Mouse (Mus musculus): Measurements from ENCODE around the gene Upk1b. TPM values are rescaled to one million over a fixed set of nuclear protein-coding genes. Genes with fewer than 3 reads are reported as not detected.
A peak's percentile ranks its signal among the peaks of the same experiment; 100 is the strongest.
"Not testable (repeated sequence)": the region's sequence is repeated elsewhere in the genome, so short reads cannot be mapped to it uniquely, and the experiment has no call there.

Gene Upk1b
- polyA plus RNA-seq (2015; fragmentation: Nextera tagmentation; extraction: Ambion mirVana) = 127 and 130 TPM in 2 replicates

DNA sequence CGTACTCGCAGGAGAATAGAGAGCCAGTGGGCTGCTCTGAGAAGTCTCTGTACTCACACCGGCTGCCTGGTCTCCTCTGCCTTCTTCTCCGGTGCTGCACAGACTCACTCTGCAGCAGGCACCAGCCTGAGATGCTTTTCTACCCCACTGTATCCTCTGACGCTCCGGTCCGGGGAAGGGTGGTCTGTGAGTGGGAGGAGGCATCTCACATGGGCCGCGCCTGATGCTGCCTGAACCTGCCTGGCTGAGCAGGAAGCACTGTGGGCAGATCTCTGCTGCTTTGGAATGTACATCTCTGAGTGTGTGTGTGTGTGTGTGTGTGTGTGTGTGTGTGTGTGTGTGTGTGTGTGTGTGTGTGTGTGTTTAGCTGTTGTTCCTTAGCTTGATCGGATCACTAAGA, at the start of gene Upk1b:
Gene Upk1b, minus strand, starts transcription at position 238 of the 400 bp plus-strand sequence.
- no peaks in the 10 kb centered on the region for H3K27me3 ChIP-seq

GRCm38 (mm10) chr16:38828649-38829048, 28.5 kb upstream of the Upk1b start, which contains the start of gene 4930435E12Rik:
TSS of gene 4930435E12Rik (minus strand) at chr16:38828749.
- H3K4me3 ChIP-seq = no peak within 1 kb of the TSS

More for the DNA sequence above, at the start of gene Upk1b:
- no peak for ATAC-seq (ENCODE audit: insufficient number of reproducible peaks, low FRiP score, low TSS enrichment, low read depth)
- Histone ChIP-seq H3K27ac (no peak within 1 kb of the TSS), H3K9ac (no peak within 1 kb of the TSS), H3K4me2 (no peak within 1 kb of the TSS), H3K4me1 (peaks cover 2% of the 10 kb centered on the region; the same call in 1 of the 2 replicates), H3K36me3 (no peaks in the 10 kb centered on the region), H3K9me3 (no peaks in the 10 kb centered on the region), H3K4me3 (no peak within 1 kb of the TSS)
- 27% methylated on average over 10 of the region's 10 CpGs for WGBS

GRCm38 (mm10) chr16:38812521-38812920, 12.4 kb upstream of the Upk1b start:
- no peak overlapping the region for H3K27ac ChIP-seq
- 32% methylated on average over 8 of the region's 8 CpGs for WGBS
- H3K4me1 ChIP-seq = peaks cover 5% of the 10 kb centered on the region; the same call in 1 of the 2 replicates
- no peaks in the 10 kb centered on the region for H3K9me3 ChIP-seq
- no peak overlapping the region for H3K4me3 ChIP-seq
- H3K4me2 ChIP-seq = no peak overlapping the region
- H3K36me3 ChIP-seq = no peaks in the 10 kb centered on the region
- no peaks in the 10 kb centered on the region for H3K27me3 ChIP-seq
- ATAC-seq (ENCODE audit: insufficient number of reproducible peaks, low FRiP score, low TSS enrichment, low read depth) = no peak
- H3K9ac ChIP-seq = no peak overlapping the region

More at GRCm38 (mm10) chr16:38828649-38829048, 28.5 kb upstream of the Upk1b start, which contains the start of gene 4930435E12Rik:
- Histone ChIP-seq H3K36me3 (no peaks in the 10 kb centered on the region), H3K4me1 (no peaks in the 10 kb centered on the region), H3K27me3 (no peaks in the 10 kb centered on the region), H3K9ac (no peak within 1 kb of the TSS), H3K9me3 (no peaks in the 10 kb centered on the region), H3K27ac (no peak within 1 kb of the TSS), H3K4me2 (no peak within 1 kb of the TSS)
- ATAC-seq (ENCODE audit: insufficient number of reproducible peaks, low FRiP score, low TSS enrichment, low read depth) = no peak
- WGBS = 91% methylated on average over 3 of the region's 3 CpGs

DNA sequence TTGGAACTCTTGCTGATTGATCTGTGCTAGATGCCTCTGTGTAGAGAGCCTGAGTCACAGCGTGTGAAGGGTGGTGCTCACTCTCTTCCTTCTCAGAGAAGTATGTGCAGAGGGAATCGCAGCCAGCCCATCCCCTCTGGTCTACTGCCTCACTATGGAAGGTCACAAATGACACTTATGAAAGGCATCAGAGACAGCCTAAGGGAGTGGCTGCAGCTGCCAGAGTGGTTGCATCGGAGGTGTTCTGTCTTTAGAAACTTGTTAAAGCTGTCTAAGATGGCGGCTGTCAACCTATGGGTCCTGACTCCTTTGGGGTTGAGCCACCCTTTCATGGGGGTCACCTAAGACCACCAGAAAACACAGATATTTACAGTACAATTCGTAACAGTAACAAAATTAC, 10.1 kb upstream of the Upk1b start:
- Histone ChIP-seq H3K27ac (no peak overlapping the region), H3K4me1 (no peaks in the 10 kb centered on the region), H3K9me3 (no peaks in the 10 kb centered on the region), H3K27me3 (no peaks in the 10 kb centered on the region), H3K36me3 (no peaks in the 10 kb centered on the region), H3K9ac (no peak overlapping the region), H3K4me3 (no peak overlapping the region), H3K4me2 (no peak overlapping the region)
- 75% methylated on average over 5 of the region's 5 CpGs for WGBS
- ATAC-seq (ENCODE audit: insufficient number of reproducible peaks, low FRiP score, low TSS enrichment, low read depth) = no peak

DNA sequence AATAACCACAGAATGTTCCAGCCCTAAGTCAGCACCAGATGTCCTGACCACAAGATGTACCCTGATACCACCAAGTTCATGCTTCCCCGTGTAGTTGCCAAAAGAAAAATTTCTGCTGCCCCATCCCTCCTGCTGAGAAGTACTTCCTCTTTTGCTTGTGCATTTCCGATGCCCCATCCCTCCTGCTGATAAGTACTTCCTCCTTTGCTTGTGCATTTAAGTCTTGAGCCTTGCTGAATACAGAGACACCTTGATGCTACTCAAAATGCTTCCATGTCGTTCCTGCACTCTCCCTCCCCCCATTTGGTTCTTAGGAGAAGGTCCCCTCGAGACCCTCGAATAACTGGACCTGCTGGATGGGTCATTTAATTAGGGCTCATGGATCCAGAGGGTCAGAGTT, 7.7 kb upstream of the Upk1b start:
- H3K36me3 ChIP-seq; H3K9ac ChIP-seq; H3K4me2 ChIP-seq; ATAC-seq (ENCODE audit: insufficient number of reproducible peaks, low FRiP score, low TSS enrichment, low read depth); H3K27me3 ChIP-seq; H3K27ac ChIP-seq; H3K4me3 ChIP-seq; H3K9me3 ChIP-seq; H3K4me1 ChIP-seq: not testable (repeated sequence)
- WGBS = 82% methylated on average over 5 of the region's 5 CpGs

DNA sequence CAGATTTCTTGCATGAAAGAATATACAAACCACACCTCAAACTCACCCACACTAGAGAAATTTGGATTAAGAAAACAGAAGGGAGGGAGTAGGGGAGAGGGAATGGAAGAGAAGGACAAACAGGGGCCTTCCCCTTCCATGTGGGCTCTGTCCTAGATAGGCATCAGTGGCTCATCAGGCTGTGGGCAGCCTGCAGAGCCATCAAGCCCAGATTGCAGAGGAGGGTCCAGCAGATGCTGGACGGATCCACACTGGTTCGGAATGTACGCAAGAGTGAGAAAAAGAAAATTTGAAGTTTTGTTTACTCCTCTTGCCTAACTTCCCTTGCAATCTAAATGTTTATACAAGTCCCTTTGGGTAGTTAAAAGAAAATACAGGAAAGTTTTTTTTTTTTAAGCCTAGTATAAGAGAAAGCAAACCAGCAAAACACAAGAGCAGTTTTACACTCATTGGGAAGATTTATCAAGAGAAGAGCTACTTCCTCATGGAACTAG, 1.1 kb downstream of the Upk1b start:
- Histone ChIP-seq H3K4me2 (no peak overlapping the region), H3K9me3 (no peaks in the 10 kb centered on the region), H3K9ac (no peak overlapping the region), H3K4me3 (no peak overlapping the region), H3K4me1 (peaks cover 2% of the 10 kb centered on the region; the same call in 1 of the 2 replicates), H3K36me3 (no peaks in the 10 kb centered on the region), H3K27ac (no peak overlapping the region), H3K27me3 (no peaks in the 10 kb centered on the region)
- no peak for ATAC-seq (ENCODE audit: insufficient number of reproducible peaks, low FRiP score, low TSS enrichment, low read depth)
- 68% methylated on average over 3 of the region's 3 CpGs for WGBS

DNA sequence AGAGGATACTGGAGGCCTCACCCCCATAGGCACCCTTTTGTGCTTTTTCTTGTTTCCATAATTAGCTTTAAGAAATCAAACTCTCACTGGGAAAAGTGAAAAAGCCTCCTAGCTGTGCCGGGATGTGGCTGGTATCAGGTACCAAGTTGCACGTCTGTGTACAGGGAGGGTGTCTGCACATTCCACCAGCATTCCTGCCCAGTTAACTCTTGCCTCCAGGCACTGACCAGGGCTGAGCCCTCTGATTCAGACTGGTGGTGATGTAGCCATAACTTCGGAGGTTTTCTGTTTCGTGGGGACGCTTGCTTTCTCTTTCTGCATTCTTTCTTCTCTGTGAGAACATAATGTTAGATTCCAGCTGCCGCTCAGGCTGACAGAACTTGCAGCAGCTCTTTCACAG, 7.0 kb downstream of the Upk1b start:
- H3K27me3 ChIP-seq = no peaks in the 10 kb centered on the region
- no peaks in the 10 kb centered on the region for H3K4me1 ChIP-seq
- 29% methylated on average over 6 of the region's 6 CpGs for WGBS
- no peak for ATAC-seq (ENCODE audit: insufficient number of reproducible peaks, low FRiP score, low TSS enrichment, low read depth)
- no peaks in the 10 kb centered on the region for H3K9me3 ChIP-seq
- no peak overlapping the region for H3K9ac ChIP-seq
- H3K36me3 ChIP-seq = no peaks in the 10 kb centered on the region
- no peak overlapping the region for H3K4me2 ChIP-seq
- H3K4me3 ChIP-seq = no peak overlapping the region
- no peak overlapping the region for H3K27ac ChIP-seq

DNA sequence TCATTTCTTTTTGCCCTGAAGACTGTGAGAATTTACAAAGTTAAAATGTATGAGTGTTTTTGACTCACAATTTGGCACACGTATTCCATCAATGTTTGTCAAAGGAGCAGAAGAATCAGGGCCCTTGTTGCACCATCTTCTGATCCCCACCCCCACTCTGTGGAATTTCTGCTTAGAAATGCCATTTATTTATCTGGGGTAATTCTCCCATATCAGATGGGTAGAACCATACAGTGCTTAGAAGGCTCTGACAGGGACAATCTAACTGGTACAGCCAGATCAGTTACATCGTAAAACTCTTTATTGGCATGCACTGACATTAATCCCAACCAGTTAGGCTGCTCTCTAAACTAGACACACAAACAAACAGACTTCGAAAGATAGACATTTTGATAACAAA, 10.2 kb downstream of the Upk1b start:
- H3K9ac ChIP-seq = no peak overlapping the region
- H3K27ac ChIP-seq = no peak overlapping the region
- 61% methylated on average over 3 of the region's 3 CpGs for WGBS
- 0 out of 2 replicates have a peak, but pooled peaks have one; percentile 44 for ATAC-seq (ENCODE audit: insufficient number of reproducible peaks, low FRiP score, low TSS enrichment, low read depth)
- no peak overlapping the region for H3K4me2 ChIP-seq
- no peaks in the 10 kb centered on the region for H3K9me3 ChIP-seq
- H3K27me3 ChIP-seq = no peaks in the 10 kb centered on the region
- no peaks in the 10 kb centered on the region for H3K4me1 ChIP-seq
- no peak overlapping the region for H3K4me3 ChIP-seq
- no peaks in the 10 kb centered on the region for H3K36me3 ChIP-seq

GRCm38 (mm10) chr16:38789016-38789415, 11.1 kb downstream of the Upk1b start:
- 78% methylated on average over 2 of the region's 2 CpGs for WGBS
- Histone ChIP-seq H3K4me3 (no peak overlapping the region), H3K4me1 (no peaks in the 10 kb centered on the region), H3K9ac (no peak overlapping the region), H3K36me3 (no peaks in the 10 kb centered on the region), H3K9me3 (no peaks in the 10 kb centered on the region), H3K27ac (no peak overlapping the region), H3K27me3 (no peaks in the 10 kb centered on the region), H3K4me2 (no peak overlapping the region)
- ATAC-seq (ENCODE audit: insufficient number of reproducible peaks, low FRiP score, low TSS enrichment, low read depth) = no peak

DNA sequence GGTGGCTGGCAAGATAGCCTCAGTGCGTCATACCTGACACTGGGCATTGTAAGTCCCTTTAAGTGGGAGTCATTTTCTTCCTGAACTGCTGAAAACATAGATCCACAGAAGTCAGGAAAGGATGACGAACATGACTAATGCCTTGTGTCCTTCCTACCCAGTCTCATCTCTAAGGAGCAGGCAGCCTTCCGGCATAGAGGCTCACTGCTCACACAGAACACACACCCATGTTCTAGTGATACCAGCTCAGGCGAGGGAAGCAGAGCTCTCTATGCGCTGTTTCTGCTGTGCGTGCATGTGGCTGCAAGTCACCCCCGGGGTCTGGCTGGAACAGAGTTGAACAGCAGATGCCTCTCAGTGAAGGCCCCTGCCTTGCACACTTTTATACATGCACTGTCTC, 14.8 kb downstream of the Upk1b start:
- no peaks in the 10 kb centered on the region for H3K4me1 ChIP-seq
- no peak overlapping the region for H3K9ac ChIP-seq
- H3K4me2 ChIP-seq = no peak overlapping the region
- H3K27ac ChIP-seq = no peak overlapping the region
- no peaks in the 10 kb centered on the region for H3K27me3 ChIP-seq
- no peaks in the 10 kb centered on the region for H3K9me3 ChIP-seq
- H3K4me3 ChIP-seq = no peak overlapping the region
- ATAC-seq (ENCODE audit: insufficient number of reproducible peaks, low FRiP score, low TSS enrichment, low read depth) = no peak
- no peaks in the 10 kb centered on the region for H3K36me3 ChIP-seq
- 71% methylated on average over 7 of the region's 7 CpGs for WGBS

DNA sequence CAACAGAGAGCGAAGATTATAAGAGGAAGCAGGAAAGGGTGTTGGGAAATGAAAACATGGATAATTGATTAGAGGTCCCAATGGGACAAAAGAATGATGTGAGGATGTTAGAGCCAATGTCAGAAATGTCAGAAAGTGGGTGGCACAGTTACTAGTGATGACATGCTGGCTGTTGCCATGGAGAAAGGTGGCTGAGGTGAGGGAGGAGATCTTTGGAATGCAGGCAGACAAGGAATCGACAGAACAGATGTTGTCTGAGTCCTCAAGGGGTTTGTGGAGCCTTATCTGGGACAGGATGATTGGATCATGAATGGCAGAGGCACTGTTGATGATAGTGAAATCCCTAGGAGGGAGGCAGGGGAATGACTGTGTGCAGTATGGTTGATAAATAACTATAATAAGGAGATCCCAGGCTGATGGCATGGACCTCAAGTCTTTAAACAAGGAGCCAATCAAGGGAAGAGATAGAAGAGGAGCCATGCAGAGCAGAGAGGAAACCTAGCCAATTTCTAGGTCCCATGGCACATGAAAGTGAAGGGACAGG, 17.5 kb downstream of the Upk1b start:
- WGBS = 56% methylated on average over 2 of the region's 2 CpGs
- no peak for ATAC-seq (ENCODE audit: insufficient number of reproducible peaks, low FRiP score, low TSS enrichment, low read depth)
- Histone ChIP-seq H3K4me3 (no peak overlapping the region), H3K4me1 (no peaks in the 10 kb centered on the region), H3K4me2 (no peak overlapping the region), H3K27me3 (no peaks in the 10 kb centered on the region), H3K9ac (no peak overlapping the region), H3K27ac (no peak overlapping the region), H3K9me3 (no peaks in the 10 kb centered on the region), H3K36me3 (no peaks in the 10 kb centered on the region)

- WGBS = 67% methylated on average over 2 of the region's 2 CpGs
- H3K27me3 ChIP-seq = no peaks in the 10 kb centered on the region
Observed at GRCm38 (mm10) chr16:38781946-38782345, 18.2 kb downstream of the Upk1b start.

More at GRCm38 (mm10) chr16:38781946-38782345, 18.2 kb downstream of the Upk1b start:
- no peaks in the 10 kb centered on the region for H3K9me3 ChIP-seq
- H3K36me3 ChIP-seq = no peaks in the 10 kb centered on the region
- no peak overlapping the region for H3K4me2 ChIP-seq
- H3K4me1 ChIP-seq = no peaks in the 10 kb centered on the region
- H3K27ac ChIP-seq = no peak overlapping the region
- no peak overlapping the region for H3K4me3 ChIP-seq
- H3K9ac ChIP-seq = no peak overlapping the region
- no peak for ATAC-seq (ENCODE audit: insufficient number of reproducible peaks, low FRiP score, low TSS enrichment, low read depth)
